10 mouse cellular contexts compared by ENCODE assay signal in genomic region chr2:35272881-35273280, GRCm38 (mm10). TPM values are rescaled to one million over a fixed set of nuclear protein-coding genes. Genes with fewer than 3 reads are reported as not detected.
DNase-seq lines count a peak whose midpoint lies in the region; ATAC-seq and TF ChIP-seq lines count a peak whose summit lies in the region.
"Had no signal": no experiment of that assay in that cellular context is flagged by ENCODE, and none has a peak within 500 bp of the region (broad histone marks: within the 10 kb centered on the region; RNA-seq: fewer than 3 reads in every experiment).

No protein-coding gene starts in this region.

- H3K36me3 ChIP-seq in heart, embryonic 15.5 days: no peaks in the 10 kb centered on the region
- H3K36me3 ChIP-seq in heart, embryonic 11.5 days (ENCODE audit: control insufficient read depth, insufficient read depth, low read length): no peaks in the 10 kb centered on the region
- H3K36me3 ChIP-seq in lung, postnatal 0 days (ENCODE audit: insufficient read depth, low read length): no peaks in the 10 kb centered on the region
- H3K36me3 ChIP-seq in intestine, embryonic 16.5 days (ENCODE audit: control insufficient read depth, insufficient read depth, low read length): peaks cover 2% of the 10 kb centered on the region; the same call in 1 of the 2 replicates
- no peaks in the 10 kb centered on the region for H3K36me3 ChIP-seq in midbrain, embryonic 16.5 days (ENCODE audit: control insufficient read depth, insufficient read depth, low read length)

- no peak overlapping the region for H3K4me3 ChIP-seq in heart, embryonic 15.5 days
- H3K4me3 ChIP-seq in heart, embryonic 11.5 days (ENCODE audit: low read depth, low read length): no peak overlapping the region
- H3K4me3 ChIP-seq in lung, postnatal 0 days (ENCODE audit: low read depth, low read length): no peak overlapping the region
- H3K4me3 ChIP-seq in lung, adult 2 months (replicated peaks; ENCODE audit: extremely low read depth, low read depth, low read length): no peak overlapping the region
- no peak overlapping the region for H3K4me3 ChIP-seq in intestine, embryonic 16.5 days (ENCODE audit: low read length)
- H3K4me3 ChIP-seq in midbrain, embryonic 16.5 days (ENCODE audit: low read depth, low read length): no peak overlapping the region

- H3K4me1 ChIP-seq in heart, embryonic 15.5 days (replicated peaks): peaks cover 82% of the 10 kb centered on the region
- peaks cover 45% of the 10 kb centered on the region for H3K4me1 ChIP-seq in heart, embryonic 11.5 days (ENCODE audit: control insufficient read depth, insufficient read depth, low read length)
- peaks cover 33% of the 10 kb centered on the region; the same call in 1 of the 2 replicates for H3K4me1 ChIP-seq in lung, postnatal 0 days (ENCODE audit: insufficient read depth, low read depth, low read length)
- H3K4me1 ChIP-seq in lung, adult 2 months (ENCODE audit: control insufficient read depth, insufficient read depth, low read length): peaks cover 27% of the 10 kb centered on the region
- peaks cover 53% of the 10 kb centered on the region for H3K4me1 ChIP-seq in intestine, embryonic 16.5 days (ENCODE audit: control insufficient read depth, insufficient read depth, low read length)
- no peaks in the 10 kb centered on the region for H3K4me1 ChIP-seq in midbrain, embryonic 16.5 days (ENCODE audit: control insufficient read depth, insufficient read depth, low read length)

- no peaks in the 10 kb centered on the region for H3K27me3 ChIP-seq in heart, embryonic 15.5 days
- H3K27me3 ChIP-seq in heart, embryonic 11.5 days (ENCODE audit: control insufficient read depth, insufficient read depth, low read length): no peaks in the 10 kb centered on the region
- H3K27me3 ChIP-seq in lung, postnatal 0 days (replicated peaks; ENCODE audit: insufficient read depth, low read length): no peaks in the 10 kb centered on the region
- H3K27me3 ChIP-seq in intestine, embryonic 16.5 days (replicated peaks; ENCODE audit: control insufficient read depth, insufficient read depth, low read length): no peaks in the 10 kb centered on the region
- H3K27me3 ChIP-seq in midbrain, embryonic 16.5 days (ENCODE audit: control insufficient read depth, insufficient read depth, low read depth, low read length): no peaks in the 10 kb centered on the region

- DNase-seq in lung, postnatal 0 days (ENCODE audit: low spot score): no peak
- DNase-seq in lung, adult 2 months: no peak
- DNase-seq in thymus, postnatal 14 days: peak; percentile 48
- DNase-seq: midbrain, embryonic 14.5 days had no signal

- H3K4me2 ChIP-seq in heart, embryonic 15.5 days: no peak overlapping the region
- H3K4me2 ChIP-seq in heart, embryonic 11.5 days: no peak overlapping the region
- no peak overlapping the region for H3K4me2 ChIP-seq in lung, postnatal 0 days (replicated peaks; ENCODE audit: low read depth, low read length)
- H3K4me2 ChIP-seq in intestine, embryonic 16.5 days (ENCODE audit: low read depth, low read length): no peak overlapping the region
- no peak overlapping the region for H3K4me2 ChIP-seq in midbrain, embryonic 16.5 days (ENCODE audit: low read length)
- H3K4me2 ChIP-seq: liver, embryonic 11.5 days had no signal

- no peak for ATAC-seq in heart, embryonic 15.5 days (replicated peaks; ENCODE audit: insufficient number of reproducible peaks, insufficient read depth, low FRiP score, low read depth)
- ATAC-seq in heart, embryonic 11.5 days (replicated peaks; ENCODE audit: insufficient number of reproducible peaks, low FRiP score, low TSS enrichment): no peak
- no peak for ATAC-seq in lung, postnatal 0 days
- ATAC-seq in intestine, embryonic 16.5 days: no peak
- ATAC-seq in erythroblast, adult 5-6 weeks (replicated peaks; ENCODE audit: low FRiP score, poor library complexity, severe bottlenecking): no peak
- no peak for ATAC-seq in midbrain, embryonic 16.5 days

- no peak overlapping the region for H3K9ac ChIP-seq in heart, embryonic 15.5 days
- no peak overlapping the region for H3K9ac ChIP-seq in heart, embryonic 11.5 days (ENCODE audit: low read depth, low read length)
- H3K9ac ChIP-seq in lung, postnatal 0 days (replicated peaks; ENCODE audit: low read depth): no peak overlapping the region
- no peak overlapping the region for H3K9ac ChIP-seq in intestine, embryonic 16.5 days (ENCODE audit: low read depth, low read length)
- no peak overlapping the region for H3K9ac ChIP-seq in midbrain, embryonic 16.5 days (ENCODE audit: low read depth, low read length)

- no peaks in the 10 kb centered on the region for H3K9me3 ChIP-seq in heart, embryonic 15.5 days (replicated peaks)
- H3K9me3 ChIP-seq in heart, embryonic 11.5 days (replicated peaks; ENCODE audit: control insufficient read depth, low read length): no peaks in the 10 kb centered on the region
- H3K9me3 ChIP-seq in lung, postnatal 0 days (ENCODE audit: low read length): no peaks in the 10 kb centered on the region
- H3K9me3 ChIP-seq in intestine, embryonic 16.5 days (ENCODE audit: control insufficient read depth, low read length): no peaks in the 10 kb centered on the region
- no peaks in the 10 kb centered on the region for H3K9me3 ChIP-seq in midbrain, embryonic 16.5 days (replicated peaks; ENCODE audit: control insufficient read depth, low read length, poor library complexity, severe bottlenecking)

- no peak for TF ChIP-seq POLR2A in lung, adult 2 months (IDR thresholded peaks at IDR 0.05; ENCODE audit: borderline replicate concordance, extremely low read depth, low read depth, low read length)

- no peak for TF ChIP-seq EP300 in lung, postnatal 0 days (IDR thresholded peaks at IDR 0.05)

- H3K27ac ChIP-seq in heart, embryonic 15.5 days: peak overlapping the region; percentile 83
- H3K27ac ChIP-seq in heart, embryonic 11.5 days (ENCODE audit: low read depth, low read length): no peak overlapping the region
- peak overlapping the region; percentile 82 for H3K27ac ChIP-seq in lung, postnatal 0 days (ENCODE audit: low read length)
- peak overlapping the region; percentile 73; the same call in 1 of the 2 replicates for H3K27ac ChIP-seq in intestine, embryonic 16.5 days (ENCODE audit: low read length)
- H3K27ac ChIP-seq in midbrain, embryonic 16.5 days (ENCODE audit: low read length): no peak overlapping the region

- no peak for TF ChIP-seq CTCF in lung, postnatal 0 days (IDR thresholded peaks at IDR 0.05)
- TF ChIP-seq CTCF in lung, adult 2 months (IDR thresholded peaks at IDR 0.05; ENCODE audit: insufficient read depth, low read length): no peak

- 77% methylated on average over 6 of the region's 6 CpGs for WGBS in heart, embryonic 15.5 days
- WGBS in heart, embryonic 11.5 days (ENCODE audit: insufficient replicate concordance): 82% methylated on average over 6 of the region's 6 CpGs
- 79% methylated on average over 6 of the region's 6 CpGs for WGBS in lung, postnatal 0 days
- WGBS in lung, adult 2 months: 73% methylated on average over 6 of the region's 6 CpGs
- WGBS in intestine, embryonic 16.5 days: 86% methylated on average over 6 of the region's 6 CpGs
- WGBS in midbrain, embryonic 16.5 days: 88% methylated on average over 6 of the region's 6 CpGs

RNA-seq across cellular contexts. Expression of gene Gsn, which starts 16.7 kb away (rescaled TPM):
- polyA plus RNA-seq in heart, embryonic 15.5 days (2015; fragmentation: Nextera tagmentation; extraction: Ambion mirVana): 321 and 325 TPM in 2 replicates
- 116 and 132 TPM in 2 replicates for polyA plus RNA-seq in heart, embryonic 11.5 days (2014; fragmentation: Nextera tagmentation; extraction: Ambion mirVana)
- polyA plus RNA-seq in lung, postnatal 0 days (2015; fragmentation: Nextera tagmentation; extraction: Ambion mirVana): 956 and 1,007 TPM in 2 replicates
- 2,994 and 3,301 TPM in 2 replicates for polyA plus RNA-seq in lung, adult 2 months (2012; rRNA removed)
- 177 TPM in 2 replicates for polyA plus RNA-seq in intestine, embryonic 16.5 days (2015; fragmentation: Nextera tagmentation; extraction: Ambion mirVana)
- total RNA-seq in erythroblast, adult 5-6 weeks (2015; ENCODE audit: low replicate concordance): 15.0 and 16.7 TPM in 2 replicates
- 19.7 and 23.1 TPM in 2 replicates for total RNA-seq in erythroblast, adult 5-6 weeks (2017; ENCODE audit: low replicate concordance)
- polyA plus RNA-seq in midbrain, embryonic 16.5 days (2015; fragmentation: Nextera tagmentation; extraction: Ambion mirVana): 18.0 and 20.5 TPM in 2 replicates

Comparison
In these comparisons a context has a peak if more than half of its experiments do, and no peak if none do; other contexts are left out.
1. H3K27ac ChIP-seq: peak in heart, embryonic 15.5 days (single experiment), lung, postnatal 0 days (single experiment) and intestine, embryonic 16.5 days (single experiment); none in heart, embryonic 11.5 days (single experiment) and midbrain, embryonic 16.5 days (single experiment).